Mouse (Mus musculus) left cerebral cortex, adult 8-10 months (tissue): ENCODE results near the gene Igf1r. TPM values are rescaled to one million over a fixed set of nuclear protein-coding genes. Genes with fewer than 3 reads are reported as not detected.

Experiments used
- total RNA-seq, 4 experiments: library from RNA; stranded (reverse); gene quantifications; 2 replicates each; pipeline ENCODE4 v1.2.4; 2022

The Igf1r gene
- total RNA-seq, 4 experiments from 2014 or later: 43.3 to 49.3 (median 44.0) TPM

Other genes with a start within 250 kb of the Igf1r start
- 10 to 100 TPM; 18.3 to 20.8 (median 19.8) TPM for gene Synm, start 193.1 kb upstream of the Igf1r start, total RNA-seq